Mouse (Mus musculus) thymus, postnatal 36 days (tissue): ENCODE data around the gene Kat5.

Source experiments
- DNase-seq, 2 experiments: peaks; one replicate each; pipeline ENCODE4 v3.0.0; 2022; ENCODE audit warnings: mixed read lengths in 2 of 2

Gene Kat5

DNA sequence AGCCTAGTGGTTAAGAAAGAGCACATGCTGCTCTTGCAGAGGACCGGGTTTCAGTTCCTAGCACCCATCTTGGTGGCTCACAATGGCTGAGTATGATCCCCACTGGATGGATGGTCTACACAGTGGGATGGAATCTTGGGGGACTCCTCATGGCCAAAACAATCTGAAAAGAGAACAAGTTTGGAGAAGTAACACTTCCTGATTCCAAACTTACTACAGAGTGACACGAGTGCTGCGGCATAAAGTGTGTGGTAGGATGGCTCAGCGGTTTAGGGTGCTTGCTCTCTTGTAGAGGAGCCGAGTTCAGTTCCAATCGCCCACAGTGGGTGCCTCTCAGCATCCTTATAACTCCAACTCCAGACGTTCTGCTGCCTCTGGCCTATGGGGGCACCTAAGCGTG, 15.3 kb upstream of the Kat5 start:
- DNase-seq: no peak

DNA sequence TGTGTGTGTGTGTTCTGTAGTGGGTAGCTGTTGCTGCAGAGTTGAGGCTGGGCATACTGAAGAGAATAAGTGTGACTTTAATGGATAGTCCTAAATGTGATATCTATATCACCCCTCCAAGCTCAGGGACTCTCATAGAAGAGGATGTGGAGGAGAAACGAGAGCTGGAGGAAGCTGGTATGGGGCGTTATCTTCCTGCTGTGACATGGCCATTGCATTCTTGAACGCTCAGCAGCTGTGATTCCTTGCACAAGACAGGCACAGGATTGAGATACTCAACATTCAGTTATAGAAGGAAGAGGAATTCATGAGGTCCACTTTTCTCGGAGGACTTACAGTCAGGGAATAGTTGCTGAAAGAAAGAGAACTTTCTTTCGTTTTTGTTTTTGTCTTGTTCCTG, 11.8 kb upstream of the Kat5 start:
- DNase-seq: no peak

DNA sequence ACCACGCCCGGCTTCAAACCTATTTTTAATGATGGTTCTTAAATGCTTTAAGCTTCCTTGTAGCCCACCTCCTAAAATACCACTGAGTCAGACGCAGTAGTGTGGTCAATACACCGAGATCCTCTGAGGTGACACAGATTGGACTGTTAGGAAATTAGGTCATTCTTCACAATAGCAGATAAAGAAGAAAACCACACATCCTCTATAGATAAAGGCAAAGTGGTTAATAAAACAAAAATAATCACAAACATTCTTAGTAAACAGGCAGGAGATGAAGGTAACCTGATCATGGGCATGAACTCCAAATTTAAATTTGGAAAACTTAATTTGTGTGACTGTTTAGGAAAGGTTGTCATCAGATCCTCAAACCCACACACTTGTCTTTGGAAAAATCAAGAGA, 10.0 kb upstream of the Kat5 start:
- no peak for DNase-seq

DNA sequence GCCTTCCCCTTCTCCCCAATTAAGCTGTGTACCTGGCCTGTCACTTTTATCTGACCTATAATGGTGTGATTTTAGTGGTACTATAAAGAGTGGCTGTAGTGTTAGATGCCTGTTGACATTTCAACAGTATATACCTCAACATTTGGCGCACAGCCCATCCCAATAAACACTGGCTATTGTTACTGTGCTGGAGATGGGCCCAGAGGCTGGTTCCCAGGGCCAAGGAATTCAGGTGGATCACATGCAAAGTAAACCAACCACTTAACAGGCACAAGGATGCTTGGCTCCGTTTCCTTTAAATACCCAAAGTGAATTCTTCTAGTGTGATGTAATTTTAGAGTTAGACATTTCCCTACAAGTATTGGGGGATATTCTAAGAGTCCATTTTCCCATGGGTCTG, 4.9 kb upstream of the Kat5 start:
- no peak for DNase-seq

DNA sequence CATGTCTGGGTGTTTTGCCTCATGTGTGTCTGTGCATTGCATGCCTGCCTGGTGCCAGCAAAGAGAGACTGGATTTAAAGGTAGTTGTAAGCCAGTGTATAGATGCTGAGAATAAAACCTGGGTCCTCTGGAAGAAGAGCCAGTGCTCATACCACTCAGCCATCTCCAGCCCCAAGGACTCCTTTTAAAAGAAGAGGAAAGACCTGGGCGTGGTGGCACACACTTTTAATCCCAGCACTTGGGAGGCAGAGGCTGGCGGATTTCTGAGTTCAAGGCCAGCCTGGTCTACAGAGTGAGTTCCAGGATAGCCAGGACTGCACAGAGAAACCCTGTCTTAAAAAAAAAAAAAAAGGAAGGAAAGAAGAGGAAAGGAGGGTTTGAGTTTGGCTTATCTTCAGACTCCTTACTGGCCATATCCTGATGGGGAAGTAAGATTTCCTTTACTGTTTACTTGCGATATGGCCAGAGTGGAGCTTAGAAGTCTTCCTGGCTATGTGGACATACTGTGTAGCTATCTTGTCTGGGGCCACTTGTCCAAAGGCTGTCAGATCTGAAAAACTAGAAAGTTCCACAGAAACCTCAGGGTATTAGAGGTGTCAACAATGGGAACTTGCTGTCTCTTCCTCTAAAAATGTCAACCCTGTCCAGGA, 2.9 kb upstream of the Kat5 start:
- DNase-seq: no peak

DNA sequence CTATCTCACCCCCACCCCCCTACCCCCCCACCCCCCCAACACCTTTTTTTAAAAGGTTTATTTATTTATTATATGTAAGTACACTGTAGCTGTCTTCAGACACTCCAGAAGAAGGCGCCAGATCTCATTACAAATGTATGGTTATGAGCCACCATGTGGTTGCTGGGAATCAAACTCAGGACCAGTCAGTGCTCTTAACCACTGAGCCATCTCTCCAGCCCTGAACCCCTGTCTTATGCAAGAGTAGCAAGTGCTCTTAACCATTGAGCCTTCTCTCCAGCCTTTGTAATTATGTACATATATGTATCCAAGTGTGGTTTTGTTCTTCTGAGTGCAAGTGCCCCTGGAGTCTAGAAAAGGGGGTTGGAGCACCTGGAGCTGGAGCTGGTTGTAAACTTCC, 1.9 kb upstream of the Kat5 start:
- DNase-seq: no peak

DNA sequence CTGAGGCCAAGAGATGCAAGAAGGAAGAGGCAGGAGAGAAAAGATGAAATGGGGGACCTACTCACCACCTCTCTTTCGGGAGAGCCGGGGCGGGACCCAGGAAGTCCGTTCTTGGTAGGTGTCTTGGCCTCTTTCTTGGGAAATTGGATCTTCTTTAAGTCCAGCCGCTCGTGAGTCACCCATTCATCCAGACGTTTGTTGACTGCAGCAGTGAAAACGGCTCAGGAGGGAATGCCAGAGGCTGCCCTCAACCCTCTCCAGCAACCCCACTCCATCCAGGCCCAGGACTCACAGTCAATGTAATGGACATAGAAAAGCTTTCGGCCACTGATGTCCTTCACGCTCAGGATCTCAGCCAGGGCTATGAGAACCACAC, 878 bp downstream of the Kat5 start:
- no peak for DNase-seq

DNA sequence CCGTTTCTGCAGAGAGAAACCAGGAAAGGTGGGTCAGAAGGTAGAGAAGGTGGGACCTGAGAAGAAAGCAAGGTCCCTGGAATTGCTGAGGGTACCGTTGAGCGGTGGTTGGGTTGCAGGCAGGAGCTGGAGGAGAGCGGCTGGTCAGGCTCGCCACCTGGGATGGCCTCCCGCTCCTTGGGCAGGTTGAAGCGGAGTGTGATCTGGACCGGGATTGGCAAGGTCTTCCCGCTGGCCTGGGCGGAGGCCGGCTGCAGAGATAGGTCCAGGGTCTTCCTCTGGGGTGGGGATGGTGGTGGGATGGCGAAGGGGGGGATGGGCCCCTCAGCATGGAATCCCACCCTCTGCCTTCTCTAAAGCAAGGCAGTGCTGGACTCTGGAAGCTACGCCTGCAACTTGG, 1.3 kb downstream of the Kat5 start:
- DNase-seq: peak in 1 of 2 experiments; percentile 29

DNA sequence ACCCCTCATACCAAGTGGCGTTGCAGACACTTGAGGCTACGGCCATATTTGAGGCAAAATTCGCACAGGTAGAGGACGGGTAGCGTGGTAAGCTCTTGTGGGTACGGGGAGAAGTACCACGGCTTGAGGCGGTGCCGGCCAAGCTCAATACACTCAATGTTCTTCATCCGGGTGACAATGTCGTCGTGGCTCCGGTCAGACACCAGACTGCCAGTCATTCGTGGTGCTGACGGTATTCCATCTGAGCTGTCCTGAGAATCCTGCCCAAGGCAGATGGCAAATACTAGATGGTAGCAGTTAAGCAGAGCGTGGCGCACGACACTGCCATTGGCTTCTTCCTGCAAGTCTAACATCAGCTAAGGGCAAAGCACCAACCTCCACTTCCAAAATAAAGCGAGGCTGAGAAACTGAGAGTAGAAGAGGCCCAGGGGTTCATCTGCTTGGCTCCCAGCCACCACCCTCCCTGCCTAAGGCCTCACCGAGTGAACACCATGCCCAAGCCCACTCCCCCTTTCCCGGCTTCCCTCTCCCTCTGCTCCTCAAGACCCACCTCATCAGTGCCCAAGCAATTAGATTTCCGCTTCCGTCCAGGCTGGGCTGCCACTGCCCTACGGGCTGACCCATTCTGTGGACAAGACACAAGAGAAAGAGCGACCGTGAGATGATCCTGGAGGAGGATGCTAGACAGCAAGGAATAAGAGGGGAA, 2.2 kb downstream of the Kat5 start:
- peak in 1 of 2 experiments; percentile 20 for DNase-seq

DNA sequence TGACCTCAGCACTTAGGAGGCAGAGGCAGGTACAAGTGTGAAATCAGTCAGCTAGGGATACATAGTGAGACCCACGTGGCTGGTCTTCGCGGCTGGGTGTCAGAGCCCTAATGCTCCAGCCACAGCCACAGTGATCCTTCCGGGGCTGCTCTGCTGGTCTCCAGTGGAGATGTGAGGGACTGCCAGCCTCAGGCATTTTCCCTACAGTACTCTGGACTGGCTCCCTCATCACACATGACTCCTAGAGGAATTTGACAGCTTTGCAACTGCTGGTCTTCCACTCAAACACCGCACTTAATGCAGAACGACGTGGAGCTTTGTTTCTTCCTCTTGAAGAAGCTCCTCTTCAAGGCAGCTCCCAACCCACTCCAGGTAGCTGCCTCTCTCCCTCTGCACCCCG, 3.8 kb downstream of the Kat5 start:
- DNase-seq: no peak

DNA sequence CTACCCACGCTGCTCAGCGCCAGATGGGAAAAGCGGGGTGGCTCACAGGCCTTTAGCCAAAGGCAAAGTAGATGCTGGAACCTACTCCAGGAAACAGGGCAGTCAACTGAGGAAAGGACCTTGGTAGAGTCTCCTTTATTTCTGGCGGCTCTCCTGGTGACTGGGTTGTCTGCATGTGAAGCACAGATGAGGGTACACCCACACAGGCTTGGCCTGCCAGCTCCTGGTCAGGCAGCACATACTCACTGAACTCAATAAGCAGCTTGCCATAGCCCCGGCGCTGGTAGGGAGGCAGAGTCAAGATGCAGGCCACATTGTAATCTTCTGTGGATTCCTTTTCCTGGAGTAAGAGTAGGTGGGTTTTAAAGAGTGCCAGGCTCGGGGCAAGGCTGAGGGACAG, 4.9 kb downstream of the Kat5 start:
- DNase-seq: no peak

DNA sequence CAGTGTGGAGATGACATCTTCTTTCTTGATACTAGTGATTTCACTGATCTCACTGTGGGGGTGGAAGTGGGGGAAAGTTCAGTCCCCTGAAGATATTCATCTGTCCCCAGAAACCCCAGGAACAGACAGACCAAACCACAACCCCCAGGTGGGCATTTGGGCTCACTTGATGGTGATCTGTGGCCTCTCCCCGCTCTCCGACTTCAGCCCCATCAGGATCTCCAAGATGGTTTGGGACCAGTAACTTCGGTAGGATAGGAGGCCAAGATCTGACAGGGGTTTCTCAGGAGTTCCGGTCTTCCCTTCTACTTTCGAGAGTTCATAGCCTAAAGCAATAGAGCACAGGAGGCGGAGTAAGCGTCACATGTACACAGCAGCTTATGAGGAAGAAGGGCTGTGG, 6.4 kb downstream of the Kat5 start:
- DNase-seq: no peak

DNA sequence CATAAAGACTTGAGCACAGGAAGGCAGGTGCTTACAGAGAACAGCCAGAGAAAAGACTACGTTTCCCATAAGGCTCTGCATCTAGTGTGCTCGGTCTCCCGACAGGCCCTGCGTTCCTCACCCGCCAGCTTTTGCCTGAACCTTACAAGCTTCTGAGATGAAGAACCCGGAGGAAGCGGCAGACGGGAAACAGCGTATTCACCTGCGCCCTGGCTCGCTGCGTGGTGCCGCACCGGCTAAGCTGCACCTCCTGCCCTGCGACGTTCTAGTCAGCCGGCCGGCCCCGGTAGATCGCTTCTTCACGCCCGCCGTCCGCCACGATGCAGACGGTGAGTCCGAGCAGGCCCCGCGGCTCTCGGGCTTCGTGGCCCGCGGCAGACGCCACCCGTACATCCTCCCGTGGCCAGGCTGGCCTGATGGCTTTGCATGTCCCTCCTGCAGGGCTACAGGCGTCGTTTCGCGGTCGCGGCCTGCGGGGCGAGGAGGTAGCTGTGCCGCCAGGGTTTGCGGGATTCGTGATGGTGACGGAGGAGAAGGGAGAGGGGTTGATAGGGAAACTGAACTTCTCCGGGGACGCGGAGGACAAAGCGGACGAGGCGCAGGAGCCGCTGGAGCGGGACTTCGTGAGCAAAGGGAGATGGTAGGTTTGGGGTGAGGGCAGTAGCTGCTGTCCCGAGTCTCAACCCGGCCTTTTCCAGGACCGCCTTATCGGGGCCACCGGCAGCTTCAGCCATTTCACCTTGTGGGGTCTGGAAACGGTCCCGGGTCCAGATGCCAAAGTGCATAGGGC, 8.1 kb downstream of the Kat5 start, which contains the start of gene Rnaseh2c:
TSS of gene Rnaseh2c (plus strand) at position 122 of the 790 bp plus-strand sequence.
- DNase-seq: peak; percentile 83 to 88

DNA sequence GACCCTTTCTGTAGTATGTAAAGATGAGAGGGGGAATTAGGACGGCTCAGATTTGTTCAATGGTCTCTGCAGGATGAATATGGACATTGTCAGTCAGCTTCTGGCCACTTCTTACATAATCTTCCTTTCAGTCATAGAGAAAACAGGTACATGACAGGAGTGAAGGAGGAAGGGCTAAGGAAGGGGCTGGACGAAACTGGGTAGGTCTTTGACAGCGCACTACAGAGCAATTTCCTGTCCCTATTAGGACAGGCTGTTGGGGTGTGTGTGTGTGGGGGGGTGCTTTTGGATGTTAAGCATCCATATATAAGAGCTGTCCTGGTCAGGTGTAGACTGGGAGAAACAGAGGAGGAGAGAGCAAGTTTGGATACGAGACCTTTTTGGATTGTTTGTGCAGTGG, 10.8 kb downstream of the Kat5 start:
- no peak for DNase-seq

DNA sequence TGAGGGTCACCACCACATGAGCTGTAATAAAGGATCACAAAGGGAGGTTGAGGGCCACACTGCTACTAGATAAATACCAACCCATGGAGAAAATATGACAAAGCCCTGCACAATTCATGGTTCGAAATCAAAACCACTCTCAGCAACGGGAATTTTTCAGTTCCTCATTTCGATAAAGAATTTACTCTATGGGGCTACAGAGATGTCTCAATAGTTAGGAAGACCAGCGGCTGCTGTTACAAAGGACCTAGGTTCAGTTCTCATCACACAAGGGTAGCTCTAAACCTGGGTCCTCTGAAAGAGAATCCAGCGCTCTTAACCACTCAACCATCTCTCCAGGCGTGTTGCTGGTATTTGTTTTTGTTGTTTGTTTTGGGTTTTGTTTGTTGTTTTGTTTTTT, 18.1 kb downstream of the Kat5 start:
- DNase-seq: no peak

DNA sequence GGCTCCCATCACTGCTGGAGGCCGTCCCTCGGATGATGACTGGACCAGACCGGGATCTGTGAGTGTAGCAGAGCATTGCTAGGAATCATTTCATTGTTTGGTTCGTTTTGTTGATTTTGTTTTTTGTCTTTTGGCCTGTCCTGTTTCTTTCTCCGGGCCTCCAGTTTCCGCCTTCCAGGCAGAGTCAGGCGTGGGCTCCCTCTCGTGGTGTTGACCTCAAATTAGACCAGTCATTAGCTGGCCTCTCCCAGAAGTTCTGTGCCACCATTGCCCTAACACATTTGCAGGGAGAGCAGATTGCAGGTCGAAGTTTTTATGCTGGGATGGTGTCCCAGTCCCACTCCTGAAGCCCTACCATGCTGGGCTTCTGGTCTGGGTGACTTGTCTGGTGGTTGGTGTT, 20.9 kb downstream of the Kat5 start:
- DNase-seq: no peak

DNA sequence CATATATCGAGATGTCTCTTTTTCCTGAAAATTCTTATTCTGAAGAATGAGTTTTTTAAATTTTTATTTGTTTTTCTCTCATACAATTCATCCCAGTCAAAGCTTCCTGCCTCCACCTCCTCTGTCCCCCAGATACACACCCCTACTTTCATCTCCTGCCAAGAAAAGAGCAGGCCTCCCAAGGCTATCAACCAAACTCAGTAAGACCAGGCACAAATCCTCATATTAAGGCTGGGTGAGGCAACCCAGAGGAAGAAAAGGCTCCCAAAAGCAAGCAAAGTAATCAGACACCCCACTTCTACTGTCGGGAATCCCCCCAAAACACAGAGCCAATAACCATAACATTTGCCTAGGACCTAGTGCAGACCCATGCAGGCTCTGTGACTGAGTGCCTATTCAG, 28.0 kb downstream of the Kat5 start:
- no peak for DNase-seq

DNA sequence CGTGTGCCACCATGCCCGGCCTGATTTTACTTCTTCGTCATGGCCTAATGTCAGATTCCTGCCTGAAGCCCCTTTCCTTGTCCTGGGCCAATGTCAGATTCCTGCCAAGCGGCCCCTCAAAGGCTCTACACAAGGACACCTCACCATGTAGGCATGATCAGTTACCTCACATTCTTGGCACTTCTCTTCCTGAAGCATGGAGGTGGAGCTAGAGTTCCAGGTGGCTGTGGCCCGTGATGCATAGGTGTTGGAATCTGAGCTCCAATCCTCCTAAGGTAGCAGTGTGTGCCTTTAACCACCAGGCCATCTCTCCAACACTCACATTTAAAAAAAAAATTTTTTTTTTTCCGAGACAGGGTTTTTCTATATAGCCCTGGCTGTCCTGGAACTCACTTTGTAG, 29.3 kb downstream of the Kat5 start:
- DNase-seq: no peak

DNA sequence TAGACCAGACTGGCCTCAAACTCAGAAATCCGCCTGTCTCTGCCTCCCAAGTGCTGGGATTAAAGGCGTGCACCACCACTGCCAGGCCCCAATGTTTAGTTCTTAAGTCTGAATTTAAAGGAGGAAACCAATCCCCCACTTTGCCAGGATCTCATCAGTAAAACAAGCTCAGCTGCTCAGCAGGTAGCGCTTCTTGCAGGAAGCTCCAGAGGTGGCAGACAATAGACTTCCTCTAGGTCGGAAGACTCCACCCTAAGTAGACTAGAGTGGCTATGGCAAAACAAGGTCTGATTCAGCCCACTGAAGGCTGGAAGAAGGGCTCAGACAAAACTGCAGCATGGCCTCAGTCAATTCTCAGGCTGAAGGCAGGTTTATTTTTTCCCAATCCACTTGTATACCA, 30.1 kb downstream of the Kat5 start:
- no peak for DNase-seq

DNA sequence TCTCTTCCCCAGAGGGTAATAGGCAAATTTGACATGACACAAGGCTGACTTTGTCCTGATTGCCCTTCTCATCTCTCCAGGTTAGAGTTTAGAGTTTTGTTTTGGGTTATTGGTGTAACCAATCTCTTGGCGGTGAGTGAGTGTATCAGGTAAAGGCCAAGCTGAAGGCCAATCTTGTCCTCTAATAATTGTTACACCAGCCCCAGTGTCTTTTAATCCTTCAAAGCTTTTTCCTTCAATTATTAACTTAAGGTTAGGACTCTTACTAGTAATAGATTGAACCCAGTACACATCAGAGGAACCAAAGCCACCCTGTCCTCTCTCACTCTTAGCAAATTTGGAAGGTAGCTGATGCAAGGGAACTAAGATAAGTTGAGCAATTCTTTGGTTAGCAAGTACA, 34.7 kb downstream of the Kat5 start:
- DNase-seq: no peak

DNA sequence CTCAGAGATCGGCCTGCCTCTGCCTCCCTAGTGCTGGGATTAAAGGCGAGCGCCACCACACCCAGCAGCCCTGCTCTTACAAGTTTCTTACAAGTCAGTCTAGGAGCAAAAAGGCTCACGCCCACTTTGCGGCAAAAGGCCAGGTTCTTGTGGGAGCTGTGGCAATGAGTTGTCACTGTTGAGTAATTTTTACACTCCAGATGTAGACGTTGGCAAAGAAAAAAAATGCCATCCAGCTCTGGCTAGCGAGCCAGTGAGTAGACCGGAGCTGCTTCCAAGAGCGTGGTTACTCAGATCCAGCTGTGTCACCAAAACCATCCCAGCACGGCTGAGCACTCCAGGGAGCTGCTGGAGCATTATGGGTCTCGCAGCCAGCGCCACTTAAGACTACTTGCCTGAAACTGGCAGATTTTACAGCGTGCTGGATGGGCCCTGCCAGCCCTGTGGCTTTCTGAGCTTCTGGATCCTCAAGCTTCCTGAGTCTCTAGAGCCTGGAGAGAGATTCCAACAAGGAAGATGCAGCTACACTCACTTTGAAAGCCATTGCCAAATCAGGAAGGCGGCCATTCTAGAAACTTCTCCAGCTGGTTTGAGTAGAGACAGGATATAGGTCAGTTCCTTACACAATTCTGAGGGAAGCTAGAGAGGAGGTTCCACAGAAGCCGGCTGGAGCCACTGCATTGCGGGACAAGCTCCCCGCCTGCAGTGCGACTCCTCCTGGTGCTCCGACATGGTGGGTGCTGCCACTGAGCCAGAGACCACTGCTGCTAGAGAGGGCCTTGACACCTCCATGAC, 37.5 kb downstream of the Kat5 start:
- DNase-seq: no peak

DNA sequence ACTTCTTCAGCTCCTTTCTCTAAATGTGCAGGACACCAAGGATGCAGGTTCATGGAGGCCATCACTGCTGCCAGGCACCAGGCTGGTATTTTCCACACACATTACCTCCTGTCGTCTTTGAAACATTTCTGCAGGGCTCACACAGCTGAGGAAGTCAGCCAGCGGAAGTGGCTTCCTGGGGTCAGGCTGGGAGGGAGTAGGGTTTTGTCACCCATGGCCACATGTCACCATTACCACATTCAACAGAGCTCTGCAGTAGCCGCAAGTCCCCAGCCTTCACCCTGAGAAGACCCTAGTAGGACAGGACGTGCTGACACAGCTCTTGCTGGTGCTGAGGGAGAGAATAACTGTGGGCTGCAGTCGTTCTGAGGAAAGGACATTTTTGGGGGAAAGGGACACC, 38.2 kb downstream of the Kat5 start:
- peak; percentile 40 to 58 for DNase-seq
